Mouse (Mus musculus): ENCODE data around the gene Vmn2r88. TPM values are rescaled to one million over a fixed set of nuclear protein-coding genes. Genes with fewer than 3 reads are reported as not detected.
"Not testable (repeated sequence)": the region's sequence is repeated elsewhere in the genome, so short reads cannot be mapped to it uniquely, and the experiment has no call there.

Vmn2r88 gene
- polyA plus RNA-seq, 1 experiment from 2014 or later = not detected

DNA sequence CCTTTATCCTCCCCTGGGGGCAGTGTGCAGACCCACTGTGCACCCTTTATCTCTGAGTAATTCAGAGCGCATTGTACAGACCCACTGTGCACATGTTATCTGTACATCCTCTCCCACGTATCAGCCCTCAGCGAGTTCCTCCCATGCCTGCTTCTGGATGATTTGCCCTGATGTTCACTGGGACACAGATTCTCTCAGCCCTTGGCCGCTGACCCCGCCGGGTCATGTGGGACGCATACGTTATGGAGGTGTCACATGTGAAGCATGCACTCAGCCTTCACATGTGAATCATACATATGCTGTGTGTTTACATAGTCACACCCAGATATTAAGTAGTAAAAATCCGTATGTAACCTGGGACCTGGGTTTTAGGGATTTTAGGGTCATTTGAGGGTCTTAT, 22.4 kb upstream of the Vmn2r88 start:
- 0 out of 2 replicates have a peak, but pooled peaks have one; percentile 21 for ATAC-seq (ENCODE audit: low FRiP score, low TSS enrichment)
- no peak overlapping the region for H3K4me3 ChIP-seq (ENCODE audit: low read depth, low read length)
- no peaks in the 10 kb centered on the region for H3K36me3 ChIP-seq (ENCODE audit: control insufficient read depth, insufficient read depth, low read length)
- no peak overlapping the region for H3K27ac ChIP-seq (replicated peaks)
- no peaks in the 10 kb centered on the region for H3K4me1 ChIP-seq (replicated peaks; ENCODE audit: control insufficient read depth, insufficient read depth)
- no peak overlapping the region for H3K9ac ChIP-seq (ENCODE audit: low read length)
- TF ChIP-seq EP300 (optimal IDR thresholded peaks at IDR 0.05) (no peak), CTCF (IDR thresholded peaks at IDR 0.05; ENCODE audit: low read depth) (no peak)
- H3K4me2 ChIP-seq (replicated peaks; ENCODE audit: low read depth) = no peak overlapping the region
- H3K9me3 ChIP-seq (ENCODE audit: control insufficient read depth, low read length) = no peaks in the 10 kb centered on the region
- 95% methylated on average over 9 of the region's 9 CpGs for WGBS
- no peak for DNase-seq (ENCODE audit: low spot score)
- no peaks in the 10 kb centered on the region for H3K27me3 ChIP-seq (ENCODE audit: control insufficient read depth, insufficient read depth, low read length)

DNA sequence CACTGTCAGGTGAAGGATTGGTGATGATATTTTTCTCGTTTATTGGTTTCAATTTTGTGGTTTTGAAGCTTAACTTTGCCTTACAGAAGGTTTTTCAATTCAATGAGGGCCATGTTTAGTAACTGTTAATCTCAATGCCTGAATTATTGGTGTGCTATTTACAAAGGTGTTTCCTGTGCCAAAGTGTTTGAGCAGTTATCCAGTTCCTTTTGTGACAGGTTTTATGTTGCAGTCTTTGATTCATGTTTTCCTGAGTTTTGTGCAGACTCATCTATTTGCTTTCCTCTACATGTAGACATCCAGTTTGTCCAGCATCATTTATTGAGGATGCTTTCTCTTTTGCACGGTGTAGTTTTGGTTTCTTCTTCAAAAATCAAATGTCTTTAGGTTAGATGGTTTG, 13.3 kb downstream of the Vmn2r88 start:
- Histone ChIP-seq H3K27me3 (ENCODE audit: control insufficient read depth, insufficient read depth, low read length) (no peaks in the 10 kb centered on the region), H3K36me3 (ENCODE audit: control insufficient read depth, insufficient read depth, low read length) (no peaks in the 10 kb centered on the region), H3K4me3 (ENCODE audit: low read depth, low read length) (no peak overlapping the region), H3K9me3 (ENCODE audit: control insufficient read depth, low read length) (no peaks in the 10 kb centered on the region), H3K4me1 (replicated peaks; ENCODE audit: control insufficient read depth, insufficient read depth) (no peaks in the 10 kb centered on the region), H3K9ac (ENCODE audit: low read length) (no peak overlapping the region), H3K27ac (replicated peaks) (no peak overlapping the region), H3K4me2 (replicated peaks; ENCODE audit: low read depth) (no peak overlapping the region)
- 56% methylated on average over 2 of the region's 2 CpGs for WGBS
- ATAC-seq (ENCODE audit: low FRiP score, low TSS enrichment) (no peak), DNase-seq (ENCODE audit: low spot score) (no peak)
- no peak for TF ChIP-seq CTCF (IDR thresholded peaks at IDR 0.05; ENCODE audit: low read depth)
- TF ChIP-seq EP300 (optimal IDR thresholded peaks at IDR 0.05) = no peak

DNA sequence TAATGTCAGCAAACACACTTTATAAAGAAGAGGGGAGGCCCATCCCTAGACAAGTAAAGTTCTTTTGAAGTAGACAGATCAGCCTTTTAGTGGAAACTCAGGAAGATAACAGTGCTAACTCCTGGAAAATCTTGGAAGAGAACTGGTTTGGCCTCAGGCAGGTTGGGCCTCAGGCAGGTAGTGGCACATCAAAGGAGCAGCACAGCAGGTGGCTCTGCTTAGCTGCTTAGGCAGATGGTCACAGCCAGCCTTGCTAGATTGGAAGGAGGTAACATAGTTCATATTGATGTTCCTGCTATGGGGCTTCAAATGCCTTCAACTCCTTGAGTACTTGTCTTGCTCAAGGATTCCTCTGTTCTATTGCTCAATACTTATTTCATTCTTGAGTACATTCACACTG, 19.5 kb downstream of the Vmn2r88 start:
- H3K4me3 ChIP-seq (ENCODE audit: low read depth, low read length); H3K9ac ChIP-seq (ENCODE audit: low read length); H3K27ac ChIP-seq (replicated peaks); DNase-seq (ENCODE audit: low spot score); ATAC-seq (ENCODE audit: low FRiP score, low TSS enrichment); H3K27me3 ChIP-seq (ENCODE audit: control insufficient read depth, insufficient read depth, low read length); H3K4me1 ChIP-seq (replicated peaks; ENCODE audit: control insufficient read depth, insufficient read depth); H3K36me3 ChIP-seq (ENCODE audit: control insufficient read depth, insufficient read depth, low read length); H3K4me2 ChIP-seq (replicated peaks; ENCODE audit: low read depth); H3K9me3 ChIP-seq (ENCODE audit: control insufficient read depth, low read length): not testable (repeated sequence)

DNA sequence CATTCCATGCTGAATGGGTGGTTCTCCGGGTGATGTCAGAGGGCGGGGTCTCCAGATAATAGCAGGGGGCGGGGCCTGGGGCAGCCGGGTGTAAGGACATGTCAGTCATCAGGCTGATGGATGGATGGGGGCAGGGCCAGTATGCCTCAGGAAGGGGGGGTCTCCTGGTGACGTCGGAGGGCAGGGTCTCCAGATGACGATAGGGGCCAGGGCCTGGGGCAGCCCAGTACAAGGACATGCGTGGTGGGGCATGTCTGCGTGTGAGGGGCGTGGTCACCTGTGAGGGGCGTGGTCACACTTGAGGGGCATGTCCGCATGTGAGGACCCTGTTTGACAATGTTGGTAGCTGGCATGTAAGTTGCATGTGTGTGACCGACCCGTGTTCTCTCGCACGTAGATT, 23.9 kb downstream of the Vmn2r88 start:
- no peak overlapping the region for H3K9ac ChIP-seq (ENCODE audit: low read length)
- no peaks in the 10 kb centered on the region for H3K4me1 ChIP-seq (replicated peaks; ENCODE audit: control insufficient read depth, insufficient read depth)
- H3K9me3 ChIP-seq (ENCODE audit: control insufficient read depth, low read length) = peaks cover 5% of the 10 kb centered on the region; the same call in 1 of the 2 replicates
- H3K4me2 ChIP-seq (replicated peaks; ENCODE audit: low read depth) = no peak overlapping the region
- ATAC-seq (ENCODE audit: low FRiP score, low TSS enrichment) = peak; percentile 63
- DNase-seq (ENCODE audit: low spot score) = peak; percentile 12
- no peaks in the 10 kb centered on the region for H3K27me3 ChIP-seq (ENCODE audit: control insufficient read depth, insufficient read depth, low read length)
- 92% methylated on average over 16 of the region's 16 CpGs for WGBS
- no peaks in the 10 kb centered on the region for H3K36me3 ChIP-seq (ENCODE audit: control insufficient read depth, insufficient read depth, low read length)
- no peak overlapping the region for H3K4me3 ChIP-seq (ENCODE audit: low read depth, low read length)
- H3K27ac ChIP-seq (replicated peaks) = no peak overlapping the region
- TF ChIP-seq EP300 (optimal IDR thresholded peaks at IDR 0.05) (no peak), CTCF (IDR thresholded peaks at IDR 0.05; ENCODE audit: low read depth) (no peak)

DNA sequence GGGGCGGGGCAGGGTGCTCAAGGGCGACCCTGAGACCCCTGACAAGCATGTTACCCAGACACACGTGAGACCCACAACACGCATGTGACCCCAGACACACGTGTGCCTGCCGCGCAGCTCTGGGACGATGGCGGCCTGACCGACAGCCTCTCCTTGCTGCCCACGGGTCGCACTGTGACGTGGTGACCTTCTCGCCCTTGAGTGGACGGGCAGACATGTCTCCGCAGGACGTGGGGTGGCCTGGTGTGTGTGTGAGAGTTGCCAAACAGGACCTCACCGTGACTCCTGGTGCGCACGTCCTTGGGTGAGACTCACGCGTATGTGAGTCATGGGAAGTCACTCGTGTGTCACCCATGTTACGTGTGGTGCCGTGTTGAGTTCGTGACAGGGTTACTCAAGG, 24.4 kb downstream of the Vmn2r88 start:
- no peak overlapping the region for H3K4me3 ChIP-seq (ENCODE audit: low read depth, low read length)
- no peaks in the 10 kb centered on the region for H3K36me3 ChIP-seq (ENCODE audit: control insufficient read depth, insufficient read depth, low read length)
- peaks cover 5% of the 10 kb centered on the region; the same call in 1 of the 2 replicates for H3K9me3 ChIP-seq (ENCODE audit: control insufficient read depth, low read length)
- no peak overlapping the region for H3K9ac ChIP-seq (ENCODE audit: low read length)
- H3K4me1 ChIP-seq (replicated peaks; ENCODE audit: control insufficient read depth, insufficient read depth) = no peaks in the 10 kb centered on the region
- DNase-seq (ENCODE audit: low spot score) (no peak), ATAC-seq (ENCODE audit: low FRiP score, low TSS enrichment) (no peak)
- TF ChIP-seq EP300 (optimal IDR thresholded peaks at IDR 0.05) = no peak
- no peak for TF ChIP-seq CTCF (IDR thresholded peaks at IDR 0.05; ENCODE audit: low read depth)
- H3K4me2 ChIP-seq (replicated peaks; ENCODE audit: low read depth) = no peak overlapping the region
- no peaks in the 10 kb centered on the region for H3K27me3 ChIP-seq (ENCODE audit: control insufficient read depth, insufficient read depth, low read length)
- WGBS = 95% methylated on average over 26 of the region's 26 CpGs
- no peak overlapping the region for H3K27ac ChIP-seq (replicated peaks)

DNA sequence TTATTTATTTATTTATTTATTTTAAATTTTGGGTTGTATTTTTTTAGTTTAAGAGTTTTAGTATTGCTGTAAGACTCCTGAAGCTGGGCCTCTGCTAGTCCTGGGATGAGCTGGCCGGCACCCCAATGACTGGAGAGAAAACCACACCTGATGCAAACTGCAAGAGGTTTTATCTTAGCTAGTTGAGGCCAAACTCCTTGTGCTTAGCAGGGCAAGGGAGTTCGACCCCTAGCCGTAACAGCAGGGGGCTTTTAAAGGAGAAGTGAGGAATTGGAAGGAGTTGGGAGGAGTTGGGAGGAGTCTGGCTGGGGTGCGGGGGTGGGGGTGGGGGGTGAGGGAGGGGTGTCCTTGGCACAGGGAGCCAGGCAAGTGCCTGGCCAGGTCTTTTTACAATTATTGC, 28.3 kb downstream of the Vmn2r88 start:
- no peak for TF ChIP-seq EP300 (optimal IDR thresholded peaks at IDR 0.05)
- TF ChIP-seq CTCF (IDR thresholded peaks at IDR 0.05; ENCODE audit: low read depth) = no peak
- no peaks in the 10 kb centered on the region for H3K4me1 ChIP-seq (replicated peaks; ENCODE audit: control insufficient read depth, insufficient read depth)
- ATAC-seq (ENCODE audit: low FRiP score, low TSS enrichment) (no peak), DNase-seq (ENCODE audit: low spot score) (no peak)
- H3K27me3 ChIP-seq (ENCODE audit: control insufficient read depth, insufficient read depth, low read length) = no peaks in the 10 kb centered on the region
- 82% methylated on average over 4 of the region's 4 CpGs for WGBS
- no peak overlapping the region for H3K27ac ChIP-seq (replicated peaks)
- H3K36me3 ChIP-seq (ENCODE audit: control insufficient read depth, insufficient read depth, low read length) = no peaks in the 10 kb centered on the region
- no peak overlapping the region for H3K4me3 ChIP-seq (ENCODE audit: low read depth, low read length)
- H3K4me2 ChIP-seq (replicated peaks; ENCODE audit: low read depth) = no peak overlapping the region
- H3K9ac ChIP-seq (ENCODE audit: low read length) = no peak overlapping the region
- H3K9me3 ChIP-seq (ENCODE audit: control insufficient read depth, low read length) = peaks cover 5% of the 10 kb centered on the region; the same call in 1 of the 2 replicates

DNA sequence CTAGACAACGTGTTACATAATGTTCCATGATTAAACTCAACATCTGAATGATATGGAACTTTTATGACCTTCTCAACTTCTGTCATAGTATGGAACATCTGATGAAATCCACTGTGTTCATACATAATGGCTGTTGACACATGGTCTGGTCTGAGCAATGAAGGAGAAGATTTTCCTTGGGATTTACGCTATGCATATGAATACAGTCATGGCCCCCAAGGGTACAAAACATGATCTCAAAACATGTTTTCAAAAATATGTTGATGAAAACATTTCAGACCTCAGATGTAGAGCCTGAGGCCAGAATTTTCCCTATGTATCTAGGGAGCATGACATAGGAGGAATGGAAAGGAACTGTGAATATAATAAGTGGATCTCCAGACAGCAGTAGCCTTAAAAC, 40.9 kb downstream of the Vmn2r88 start, which contains the start of gene Vmn2r89:
Vmn2r89 (plus strand) TSS at position 301 of the 400 bp plus-strand sequence.
- not testable (repeated sequence) for ATAC-seq (ENCODE audit: low FRiP score, low TSS enrichment); H3K9me3 ChIP-seq (ENCODE audit: control insufficient read depth, low read length); H3K4me2 ChIP-seq (replicated peaks; ENCODE audit: low read depth); H3K27ac ChIP-seq (replicated peaks); DNase-seq (ENCODE audit: low spot score); H3K36me3 ChIP-seq (ENCODE audit: control insufficient read depth, insufficient read depth, low read length); H3K4me3 ChIP-seq (ENCODE audit: low read depth, low read length); H3K9ac ChIP-seq (ENCODE audit: low read length); H3K4me1 ChIP-seq (replicated peaks; ENCODE audit: control insufficient read depth, insufficient read depth); H3K27me3 ChIP-seq (ENCODE audit: control insufficient read depth, insufficient read depth, low read length)
- 83% methylated on average over 2 of the region's 2 CpGs for WGBS
